Mouse (Mus musculus): Measurements from ENCODE around the gene Six4.
"Not testable (repeated sequence)": the region's sequence is repeated elsewhere in the genome, so short reads cannot be mapped to it uniquely, and the experiment has no call there.

Gene Six4

GRCm38 (mm10) chr12:73113196-73113595 lies at the start of gene Six4:
Six4 (minus strand) TSS chr12:73113456.
- peak; percentile 63 to 68 for DNase-seq (ENCODE audit: low spot score in 2 of 2)

- peak in 1 of 2 experiments; percentile 62 for DNase-seq (ENCODE audit: low spot score in 2 of 2)
Observed at GRCm38 (mm10) chr12:73162408-73163181, 49.3 kb upstream of the Six4 start.

- DNase-seq (ENCODE audit: low spot score in 2 of 2), result no peak
Observed at GRCm38 (mm10) chr12:73160341-73160740, 47.1 kb upstream of the Six4 start.

GRCm38 (mm10) chr12:73154150-73154549 lies 40.9 kb upstream of the Six4 start:
- DNase-seq (ENCODE audit: low spot score in 2 of 2), result no peak

GRCm38 (mm10) chr12:73151038-73151437 lies 37.8 kb upstream of the Six4 start:
- DNase-seq (ENCODE audit: low spot score in 2 of 2), result not testable (repeated sequence)

GRCm38 (mm10) chr12:73147236-73147635 lies 34.0 kb upstream of the Six4 start:
- DNase-seq (ENCODE audit: low spot score in 2 of 2), result no peak

GRCm38 (mm10) chr12:73140732-73141131 lies 27.5 kb upstream of the Six4 start:
- no peak for DNase-seq (ENCODE audit: low spot score in 2 of 2)

- no peak for DNase-seq (ENCODE audit: low spot score in 2 of 2)
Observed at GRCm38 (mm10) chr12:73125250-73125649, 12.0 kb upstream of the Six4 start.

GRCm38 (mm10) chr12:73123093-73124041 lies 10.1 kb upstream of the Six4 start, which contains the start of gene Mnat1:
Mnat1 (plus strand) TSS chr12:73123717.
- DNase-seq (ENCODE audit: low spot score in 2 of 2), result peak; percentile 66 to 92

- DNase-seq (ENCODE audit: low spot score in 2 of 2), result peak; percentile 15 to 53
Observed at GRCm38 (mm10) chr12:73112326-73113087, 749 bp downstream of the Six4 start.

GRCm38 (mm10) chr12:73111561-73112325 lies 1.5 kb downstream of the Six4 start:
- peak; percentile 12 to 38 for DNase-seq (ENCODE audit: low spot score in 2 of 2)

GRCm38 (mm10) chr12:73110431-73111111 lies 2.7 kb downstream of the Six4 start:
- peak; percentile 31 to 39 for DNase-seq (ENCODE audit: low spot score in 2 of 2)

- DNase-seq (ENCODE audit: low spot score in 2 of 2), result no peak
Observed at GRCm38 (mm10) chr12:73107821-73108220, 5.4 kb downstream of the Six4 start.

- DNase-seq (ENCODE audit: low spot score in 2 of 2), result no peak
Observed at GRCm38 (mm10) chr12:73103713-73104112, 9.5 kb downstream of the Six4 start.

GRCm38 (mm10) chr12:73098593-73098992 lies 14.7 kb downstream of the Six4 start:
- DNase-seq (ENCODE audit: low spot score in 2 of 2), result no peak

- DNase-seq (ENCODE audit: low spot score in 2 of 2), result not testable (repeated sequence)
Observed at GRCm38 (mm10) chr12:73096177-73096576, 17.1 kb downstream of the Six4 start.

GRCm38 (mm10) chr12:73094605-73095004 lies 18.7 kb downstream of the Six4 start:
- DNase-seq (ENCODE audit: low spot score in 2 of 2), result no peak

- DNase-seq (ENCODE audit: low spot score in 2 of 2), result no peak
Observed at GRCm38 (mm10) chr12:73094189-73094588, 19.1 kb downstream of the Six4 start.

GRCm38 (mm10) chr12:73090672-73091335 lies 22.5 kb downstream of the Six4 start:
- no peak for DNase-seq (ENCODE audit: low spot score in 2 of 2)

- DNase-seq (ENCODE audit: low spot score in 2 of 2), result no peak
Observed at GRCm38 (mm10) chr12:73088911-73089310, 24.3 kb downstream of the Six4 start.

Measured in urinary bladder, adult 18-20 months (tissue).